Mouse (Mus musculus) left cerebral cortex, adult 2 months (tissue): ENCODE data around the gene Gdf11. TPM values are rescaled to one million over a fixed set of nuclear protein-coding genes. Genes with fewer than 3 reads are reported as not detected.
A peak's percentile ranks its signal among the peaks of the same experiment; 100 is the strongest.

Experiments used
- DNase-seq, 2 experiments: peaks; one replicate each; pipeline ENCODE4 v3.0.0; 2021 to 2022; ENCODE audit warnings: low spot score in 2 of 2, mixed read lengths in 1 of 2; ENCODE audit errors: extremely low spot score in 1 of 2
- H3K27ac ChIP-seq: fragments of 200-600 bp; 2 replicates; pipeline ENCODE4 v1.8.1; 2022
- H3K4me3 ChIP-seq: fragments of 200-600 bp; 2 replicates; pipeline ENCODE4 v1.8.1; 2022
- CTCF ChIP-seq: fragments of 200-600 bp; IDR thresholded peaks from 2 replicates; pipeline ENCODE4 v1.8.1; 2022; ENCODE audit warnings: antibody characterized with exemption, mild to moderate bottlenecking, moderate library complexity
- intact Hi-C: fragments of 180-260 bp; cut with DNase I; formaldehyde crosslinking; loops from one replicate; pipeline ENCODE4 v1.15.1; 2025
- total RNA-seq, 2 experiments: library from RNA; stranded (reverse); gene quantifications; 2 replicates each; pipeline ENCODE4 v1.2.3; 2021

Gene Gdf11
- total RNA-seq, 2 experiments from 2014 or later, result 13.1 to 15.3 TPM

DNA sequence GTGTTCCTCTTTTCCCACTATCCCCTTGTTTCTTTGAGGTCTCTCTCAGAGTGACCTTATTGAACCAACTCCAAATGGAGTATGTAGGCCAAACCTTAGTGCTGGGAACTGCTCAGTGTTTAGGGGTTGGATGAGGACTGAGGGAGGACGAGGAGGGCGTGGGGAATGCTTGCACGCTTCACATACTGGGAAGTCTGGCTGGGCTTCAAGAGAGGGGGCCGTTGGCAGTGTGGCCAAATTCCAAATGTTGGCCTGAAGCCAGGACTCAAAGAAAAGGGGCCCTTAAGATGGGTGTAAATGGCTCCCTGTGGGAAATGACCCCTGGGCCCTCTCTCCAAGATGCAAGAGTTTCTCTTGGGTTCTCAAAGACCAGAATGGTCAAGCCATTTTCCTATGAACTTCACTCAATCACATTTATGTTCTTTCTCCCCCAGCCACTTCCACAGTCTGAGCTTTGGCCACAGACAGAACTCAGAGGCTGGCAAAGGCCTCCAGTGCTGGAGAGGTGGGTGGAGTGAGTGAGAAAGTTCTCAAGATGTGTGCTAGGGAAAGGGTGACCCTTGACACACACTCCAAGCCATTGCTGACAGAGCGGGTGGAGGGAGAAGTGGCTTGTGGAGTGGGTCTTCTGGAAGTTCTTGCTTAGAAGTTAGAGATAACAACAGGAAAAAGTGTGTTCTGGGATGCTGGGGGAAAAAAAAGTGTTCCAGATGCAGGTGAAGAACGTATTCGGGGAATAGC lies 38.3 kb upstream of the Gdf11 start:
- no peak for TF ChIP-seq CTCF
- H3K4me3 ChIP-seq, result no peak overlapping the region
- no peak overlapping the region for H3K27ac ChIP-seq
- DNase-seq, result no peak
- intact Hi-C loops, result no loop called here

DNA sequence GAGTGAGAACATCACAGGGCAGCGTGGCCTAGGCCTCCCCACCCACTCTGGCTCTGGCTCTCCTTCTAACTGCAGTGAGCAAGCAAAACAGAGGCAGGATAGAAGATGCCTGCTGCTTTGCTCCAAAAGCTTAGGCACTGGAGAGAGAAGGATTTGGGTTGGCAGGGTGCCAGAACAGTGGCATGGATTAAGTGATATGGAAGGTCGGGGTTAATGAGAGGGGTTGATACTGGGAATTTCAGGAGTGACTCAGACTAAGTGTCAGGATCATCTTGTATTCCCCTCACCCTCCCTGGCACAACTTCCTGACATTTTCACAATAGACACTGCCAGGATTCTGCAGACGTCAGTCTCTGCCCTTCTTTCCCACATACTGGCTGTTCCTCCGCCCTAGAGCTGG lies 36.8 kb upstream of the Gdf11 start:
- no peak overlapping the region for H3K27ac ChIP-seq

DNA sequence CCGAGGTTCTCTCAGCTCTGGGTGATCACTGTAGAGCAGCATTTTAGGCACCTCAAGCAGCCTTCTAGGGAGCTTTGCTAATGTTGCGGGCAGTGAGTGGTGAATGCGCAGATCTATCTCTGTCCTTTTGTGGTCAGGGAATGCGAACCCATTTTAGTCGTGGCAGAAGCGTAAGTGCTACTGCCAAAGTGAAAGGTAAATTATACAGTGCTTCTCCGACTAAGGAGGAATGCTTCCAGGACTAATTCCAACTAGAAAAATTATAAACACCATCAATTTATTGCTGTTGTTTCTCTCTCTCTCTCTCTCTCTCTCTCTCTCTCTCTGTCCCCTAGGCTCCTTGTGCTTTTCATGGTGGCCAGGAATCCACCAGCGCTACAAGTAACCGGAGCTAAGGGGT lies 32.4 kb upstream of the Gdf11 start, which contains the start of gene Bloc1s1:
Gene Bloc1s1, minus strand, starts transcription at position 101 of the 400 bp plus-strand sequence.
- intact Hi-C loops, result no loop called here
- no peak for TF ChIP-seq CTCF
- peak within 1 kb of the TSS; percentile 99 for H3K27ac ChIP-seq
- peak within 1 kb of the TSS; percentile 82 for H3K4me3 ChIP-seq
- DNase-seq, result no peak

More for the DNA sequence above, 36.8 kb upstream of the Gdf11 start:
- DNase-seq, result no peak
- no peak for TF ChIP-seq CTCF
- no peak overlapping the region for H3K4me3 ChIP-seq
- intact Hi-C loops, result no loop called here

GRCm38 (mm10) chr10:128923013-128923691 lies 31.6 kb upstream of the Gdf11 start:
- intact Hi-C loops, result no loop called here
- peak overlapping the region; percentile 82 for H3K4me3 ChIP-seq
- DNase-seq, result peak; percentile 94 to 95
- TF ChIP-seq CTCF, result peak; percentile 46
- peak overlapping the region; percentile 99 for H3K27ac ChIP-seq

- intact Hi-C loops, result no loop called here
- TF ChIP-seq CTCF, result no peak
- no peak for DNase-seq
- Histone ChIP-seq H3K4me3 (peak within 1 kb of the TSS; percentile 82), H3K27ac (peak within 1 kb of the TSS; percentile 99)
Observed at GRCm38 (mm10) chr10:128922822-128923012, 31.2 kb upstream of the Gdf11 start, which contains the start of gene Rdh5. Gene Rdh5, minus strand, starts transcription at chr10:128922888.

- intact Hi-C loops, result no loop called here
- Histone ChIP-seq H3K27ac (peak overlapping the region; percentile 99), H3K4me3 (peak overlapping the region; percentile 82)
- no peak for DNase-seq
- no peak for TF ChIP-seq CTCF
Observed at GRCm38 (mm10) chr10:128921883-128922821, 30.6 kb upstream of the Gdf11 start.

DNA sequence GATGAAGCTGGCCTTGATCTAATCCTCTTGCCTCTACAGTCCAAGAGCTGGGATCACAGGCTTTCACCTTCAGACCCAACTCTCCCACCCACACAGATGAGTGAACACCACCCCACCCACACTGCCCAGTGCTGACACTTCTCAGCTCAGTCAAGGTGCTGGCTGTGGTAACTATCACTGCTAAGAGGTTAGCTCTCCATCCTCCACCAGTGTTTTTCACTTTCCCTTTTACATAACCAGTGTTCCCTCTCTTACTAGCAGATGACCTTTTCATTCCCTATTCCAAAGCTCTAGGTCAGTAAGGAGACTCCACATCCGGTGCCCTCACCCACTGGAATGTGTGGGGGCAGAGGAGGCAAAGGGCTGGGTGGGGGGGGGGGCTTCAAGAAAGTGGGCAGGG lies 29.7 kb upstream of the Gdf11 start:
- no peak for TF ChIP-seq CTCF

DNA sequence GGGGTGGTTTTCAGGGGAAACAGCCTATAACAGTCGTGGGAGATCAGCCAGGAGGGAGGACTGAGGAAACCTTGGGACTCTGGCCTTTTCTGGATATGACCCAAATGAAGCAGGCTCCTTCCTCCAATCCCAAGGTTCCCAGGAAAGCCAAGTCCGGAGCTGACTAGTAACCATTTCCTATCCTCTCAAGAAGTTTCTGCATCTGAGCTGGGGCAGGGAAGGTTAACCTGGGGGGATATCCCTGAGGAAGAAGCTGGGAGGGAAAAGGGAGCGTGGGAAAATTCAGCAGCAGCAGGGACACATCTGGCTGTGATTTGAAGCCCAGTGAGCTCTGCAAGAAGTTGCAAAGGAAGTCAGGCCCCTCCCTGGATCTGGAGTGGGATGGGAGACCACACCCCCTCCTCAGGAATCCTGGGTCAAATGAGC lies 29.2 kb upstream of the Gdf11 start:
- TF ChIP-seq CTCF, result no peak
- Histone ChIP-seq H3K4me3 (no peak overlapping the region), H3K27ac (peak overlapping the region; percentile 7)
- intact Hi-C loops, result no loop called here
- DNase-seq, result no peak

More for the DNA sequence above, 29.7 kb upstream of the Gdf11 start:
- DNase-seq, result no peak
- Histone ChIP-seq H3K4me3 (no peak overlapping the region), H3K27ac (peak overlapping the region; percentile 7)
- intact Hi-C loops, result no loop called here

DNA sequence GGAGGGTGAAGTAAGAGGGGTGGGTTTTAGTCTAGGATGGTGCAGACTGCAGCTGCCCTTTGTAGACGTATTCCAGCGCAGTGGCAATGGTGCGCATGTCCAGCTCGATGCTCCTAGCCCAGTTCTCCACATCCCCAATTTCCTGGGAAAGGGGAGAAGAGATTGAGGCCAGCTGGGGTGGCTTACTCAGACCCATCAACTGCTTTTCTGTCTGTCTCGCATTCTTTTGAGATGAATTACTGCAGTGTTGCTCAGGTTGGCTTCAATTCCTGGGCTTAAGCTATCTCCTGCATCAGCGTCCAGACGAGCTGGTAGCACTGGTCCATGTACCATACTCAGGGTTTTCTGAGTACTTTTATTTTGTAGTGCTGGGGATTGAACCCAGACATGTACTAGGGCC lies 28.4 kb upstream of the Gdf11 start:
- DNase-seq, result no peak
- intact Hi-C loops, result no loop called here
- TF ChIP-seq CTCF, result no peak
- peak overlapping the region; percentile 56; the same call in 1 of the 2 replicates for H3K27ac ChIP-seq
- H3K4me3 ChIP-seq, result no peak overlapping the region

- Histone ChIP-seq H3K27ac (peak overlapping the region; percentile 56), H3K4me3 (no peak overlapping the region)
- intact Hi-C loops, result no loop called here
- no peak for TF ChIP-seq CTCF
- no peak for DNase-seq
Observed at GRCm38 (mm10) chr10:128919203-128919631, 27.7 kb upstream of the Gdf11 start.

DNA sequence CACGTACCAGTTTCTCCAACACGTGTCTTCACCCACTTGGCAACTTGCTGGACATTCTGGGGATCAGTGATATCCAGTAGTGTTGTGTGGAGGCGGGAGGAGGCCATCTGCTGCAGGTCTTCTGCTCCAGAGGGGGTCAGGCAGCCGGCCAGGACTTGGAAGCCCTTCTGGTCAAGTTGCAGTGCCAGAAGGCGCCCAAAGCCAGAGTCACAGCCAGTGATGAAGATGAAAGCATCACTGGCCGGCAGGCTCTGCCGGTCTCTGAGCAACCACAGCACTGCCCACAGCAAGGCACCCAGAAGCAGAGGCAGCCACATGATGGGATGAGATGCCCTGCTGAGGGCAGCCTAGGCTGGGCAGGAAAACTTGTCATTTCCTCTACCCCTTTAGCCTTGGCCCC lies 26.7 kb upstream of the Gdf11 start:
- H3K4me3 ChIP-seq, result no peak overlapping the region
- intact Hi-C loops, result no loop called here
- TF ChIP-seq CTCF, result no peak
- no peak for DNase-seq
- H3K27ac ChIP-seq, result peak overlapping the region; percentile 56

DNA sequence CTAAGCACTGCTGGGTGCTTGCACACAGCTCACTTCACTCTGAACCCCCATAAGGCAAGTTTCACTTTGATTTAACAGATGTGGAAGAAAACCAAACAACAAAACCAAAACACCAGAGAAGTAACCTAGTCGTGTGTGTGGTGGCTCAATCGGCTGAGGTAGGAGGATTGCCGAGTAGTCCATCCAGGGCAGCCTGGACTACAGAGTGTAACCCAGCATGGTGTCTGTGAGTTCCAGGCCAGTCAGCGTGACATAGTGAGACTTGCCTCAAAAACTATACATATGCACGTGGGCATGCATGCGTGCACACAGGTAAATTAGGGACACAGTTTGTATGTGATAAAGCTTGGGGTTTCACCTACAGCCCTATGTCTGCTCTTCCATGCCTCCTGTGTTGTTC lies 25.9 kb upstream of the Gdf11 start:
- no peak for TF ChIP-seq CTCF
- intact Hi-C loops, result no loop called here
- DNase-seq, result no peak
- Histone ChIP-seq H3K4me3 (no peak overlapping the region), H3K27ac (no peak overlapping the region)
